Mouse (Mus musculus) ES-E14 (cell line): ENCODE data around the gene Olfm1. TPM values are rescaled to one million over a fixed set of nuclear protein-coding genes. Genes with fewer than 3 reads are reported as not detected.

ENCODE experiments used
- DNase-seq: peaks from one replicate; pipeline ENCODE4 v3.0.0-alpha.2; 2013; ENCODE audit warnings: low read depth, low spot score
- H3K27ac ChIP-seq: 2 replicates; pipeline ENCODE4 v1.5.1; 2012; ENCODE audit warnings: low read depth, mild to moderate bottlenecking, low read length, moderate library complexity, mixed read lengths; ENCODE audit not compliant: poor library complexity, insufficient read depth, severe bottlenecking
- H3K36me3 ChIP-seq: 2 replicates; pipeline ENCODE4 v1.6.1; 2012; ENCODE audit warnings: mild to moderate bottlenecking, low read length, moderate library complexity, mixed read lengths; ENCODE audit not compliant: control insufficient read depth, poor library complexity, insufficient read depth, severe bottlenecking
- H3K4me1 ChIP-seq, 2 experiments: fragments of 150-350 bp in 1 of 2; sonication (generic) in 1 of 2; 2 replicates each; pipeline ENCODE4 v1.6.1; 2012; ENCODE audit warnings: low read length in 2 of 2, mild to moderate bottlenecking in 1 of 2, mixed read lengths in 1 of 2; ENCODE audit not compliant: control insufficient read depth in 2 of 2, insufficient read depth in 2 of 2, poor library complexity in 1 of 2
- H3K4me3 ChIP-seq, 2 experiments: fragments of 150-350 bp in 1 of 2; sonication (generic) in 1 of 2; 2 replicates each; pipeline ENCODE4 v1.5.1; 2012; ENCODE audit warnings: low read length in 2 of 2, low read depth in 1 of 2, mild to moderate bottlenecking in 1 of 2, mixed read lengths in 1 of 2; ENCODE audit not compliant: insufficient read depth in 1 of 2, poor library complexity in 1 of 2, severe bottlenecking in 1 of 2
- H3K9ac ChIP-seq: 2 replicates; pipeline ENCODE4 v1.6.1; 2012; ENCODE audit warnings: low read depth, mild to moderate bottlenecking, low read length, mixed read lengths; ENCODE audit not compliant: poor library complexity, insufficient read depth, severe bottlenecking
- H3K9me3 ChIP-seq: fragments of 150-350 bp; sonication (generic); 2 replicates; pipeline ENCODE4 v1.6.1; 2012; ENCODE audit warnings: low read depth, mild to moderate bottlenecking, low read length; ENCODE audit not compliant: control insufficient read depth, insufficient read depth
- CHD2 ChIP-seq: IDR thresholded peaks from 2 replicates; pipeline ENCODE4 v1.6.1; 2014; ENCODE audit warnings: mild to moderate bottlenecking, low read depth, low read length, inconsistent platforms
- HCFC1 ChIP-seq: IDR thresholded peaks from 2 replicates; pipeline ENCODE4 v1.6.1; 2012; ENCODE audit warnings: low read length, inconsistent platforms, borderline replicate concordance; ENCODE audit not compliant: insufficient read depth
- MAFK ChIP-seq: IDR thresholded peaks from 2 replicates; pipeline ENCODE4 v1.6.1; 2014; ENCODE audit warnings: mild to moderate bottlenecking, low read depth, low read length, inconsistent platforms; ENCODE audit not compliant: insufficient read depth
- ZC3H11A ChIP-seq: IDR thresholded peaks from 2 replicates; pipeline ENCODE4 v1.6.1; 2012; ENCODE audit warnings: low read depth, mild to moderate bottlenecking, inconsistent platforms, low read length, borderline replicate concordance
- ZNF384 ChIP-seq: IDR thresholded peaks from 2 replicates; pipeline ENCODE4 v1.6.1; 2012; ENCODE audit warnings: low read depth, low read length, inconsistent platforms
- in situ Hi-C, 2 experiments: fragments of 600-800 bp; cut with MboI; formaldehyde crosslinking; loops; one replicate each; pipeline ENCODE4 v1.15.1; 2025; ENCODE audit warnings: low sequenced_read_pairs in 2 of 2, inconsistent platforms in 1 of 2; ENCODE audit not compliant: unreplicated experiment in 2 of 2
- total RNA-seq: library from RNA; depleted of rRNA; stranded (reverse); fragments of 300-350 nt; gene quantifications from 2 replicates; pipeline ENCODE4 v1.2.3, GENCODE M21; 2012

Olfm1 gene
- total RNA-seq, 1 experiment = 3.4 TPM

DNA sequence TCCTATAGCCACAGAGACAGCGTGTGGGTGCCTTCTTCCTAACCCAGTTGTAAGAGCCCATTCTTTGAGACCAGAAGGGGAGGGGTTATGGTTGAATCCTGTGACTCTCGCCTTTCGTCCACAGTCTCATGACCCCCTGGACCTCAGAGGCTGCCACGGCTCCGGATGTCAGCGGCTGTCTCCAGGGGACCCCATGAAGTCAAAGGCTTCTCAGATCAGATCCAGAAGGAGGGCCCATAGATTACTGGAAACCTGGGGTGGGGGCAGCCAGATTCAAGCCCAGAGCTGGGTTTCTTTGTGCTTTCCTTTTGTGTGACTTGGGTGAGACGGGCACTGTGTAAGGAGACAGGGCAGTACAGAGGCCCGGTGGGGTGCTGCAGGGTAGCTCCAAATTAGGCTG is 27.2 kb upstream of the Olfm1 start:
- Histone ChIP-seq H3K4me3 (no peak overlapping the region), H3K27ac (no peak overlapping the region), H3K9ac (no peak overlapping the region), H3K36me3 (no peaks in the 10 kb centered on the region), H3K9me3 (no peaks in the 10 kb centered on the region), H3K4me1 (no peaks in the 10 kb centered on the region)
- no peak for DNase-seq
- no peak for TF ChIP-seq CHD2
- TF ChIP-seq HCFC1 = no peak
- TF ChIP-seq MAFK = no peak
- no peak for TF ChIP-seq ZC3H11A
- TF ChIP-seq ZNF384 = no peak
- in situ Hi-C loops = no loop called here

DNA sequence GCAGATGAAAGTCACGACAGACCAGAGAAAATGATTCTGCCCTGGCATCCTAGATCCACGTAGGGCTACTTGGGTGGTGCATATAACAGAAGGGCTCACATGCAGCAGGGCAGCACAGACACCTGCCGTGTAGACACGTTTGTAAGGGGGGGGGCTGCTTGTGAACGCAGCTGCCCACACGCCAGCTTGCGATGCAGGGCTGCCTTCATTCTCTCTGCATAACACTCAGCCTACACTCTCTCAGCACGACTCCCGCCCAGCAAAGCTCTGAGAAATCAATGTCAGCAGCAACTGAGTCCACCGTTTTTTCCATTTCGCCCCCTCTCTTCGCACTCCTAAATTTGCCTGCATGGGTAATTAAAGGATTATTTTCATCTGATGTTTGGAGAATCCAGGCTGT is 23.5 kb upstream of the Olfm1 start:
- no peak overlapping the region for H3K4me3 ChIP-seq
- H3K36me3 ChIP-seq = no peaks in the 10 kb centered on the region
- no peaks in the 10 kb centered on the region for H3K4me1 ChIP-seq
- H3K9ac ChIP-seq = no peak overlapping the region
- no peak overlapping the region for H3K27ac ChIP-seq
- DNase-seq = no peak
- TF ChIP-seq ZC3H11A = no peak
- no peak for TF ChIP-seq ZNF384
- TF ChIP-seq CHD2 = no peak
- no peak for TF ChIP-seq MAFK
- TF ChIP-seq HCFC1 = no peak
- no peaks in the 10 kb centered on the region for H3K9me3 ChIP-seq
- in situ Hi-C loops = no loop called here

DNA sequence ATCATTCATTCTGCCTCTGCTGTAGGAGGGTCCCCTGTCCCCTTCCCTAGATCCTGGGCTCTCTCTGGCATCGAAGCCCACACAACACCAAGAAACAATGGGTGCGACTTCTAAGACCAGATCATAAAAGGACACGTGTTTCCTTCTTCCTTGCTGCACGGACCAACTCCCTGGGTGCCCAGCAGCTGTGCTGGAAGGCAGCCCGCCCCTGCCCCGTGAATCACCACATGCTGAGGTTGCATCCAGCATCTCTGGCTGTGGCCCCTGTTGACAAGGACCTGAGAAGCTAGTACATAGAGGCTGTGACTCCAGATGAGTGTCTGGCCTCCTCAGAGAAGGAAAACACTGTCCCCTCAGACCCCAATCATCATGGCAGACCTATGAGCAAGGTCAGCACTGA is 20.8 kb upstream of the Olfm1 start:
- no peak overlapping the region for H3K9ac ChIP-seq
- no peaks in the 10 kb centered on the region for H3K9me3 ChIP-seq
- no peak for DNase-seq
- H3K36me3 ChIP-seq = no peaks in the 10 kb centered on the region
- no peak overlapping the region for H3K4me3 ChIP-seq
- H3K27ac ChIP-seq = no peak overlapping the region
- TF ChIP-seq CHD2 (no peak), HCFC1 (no peak)
- in situ Hi-C loops = no loop called here
- no peaks in the 10 kb centered on the region for H3K4me1 ChIP-seq

DNA sequence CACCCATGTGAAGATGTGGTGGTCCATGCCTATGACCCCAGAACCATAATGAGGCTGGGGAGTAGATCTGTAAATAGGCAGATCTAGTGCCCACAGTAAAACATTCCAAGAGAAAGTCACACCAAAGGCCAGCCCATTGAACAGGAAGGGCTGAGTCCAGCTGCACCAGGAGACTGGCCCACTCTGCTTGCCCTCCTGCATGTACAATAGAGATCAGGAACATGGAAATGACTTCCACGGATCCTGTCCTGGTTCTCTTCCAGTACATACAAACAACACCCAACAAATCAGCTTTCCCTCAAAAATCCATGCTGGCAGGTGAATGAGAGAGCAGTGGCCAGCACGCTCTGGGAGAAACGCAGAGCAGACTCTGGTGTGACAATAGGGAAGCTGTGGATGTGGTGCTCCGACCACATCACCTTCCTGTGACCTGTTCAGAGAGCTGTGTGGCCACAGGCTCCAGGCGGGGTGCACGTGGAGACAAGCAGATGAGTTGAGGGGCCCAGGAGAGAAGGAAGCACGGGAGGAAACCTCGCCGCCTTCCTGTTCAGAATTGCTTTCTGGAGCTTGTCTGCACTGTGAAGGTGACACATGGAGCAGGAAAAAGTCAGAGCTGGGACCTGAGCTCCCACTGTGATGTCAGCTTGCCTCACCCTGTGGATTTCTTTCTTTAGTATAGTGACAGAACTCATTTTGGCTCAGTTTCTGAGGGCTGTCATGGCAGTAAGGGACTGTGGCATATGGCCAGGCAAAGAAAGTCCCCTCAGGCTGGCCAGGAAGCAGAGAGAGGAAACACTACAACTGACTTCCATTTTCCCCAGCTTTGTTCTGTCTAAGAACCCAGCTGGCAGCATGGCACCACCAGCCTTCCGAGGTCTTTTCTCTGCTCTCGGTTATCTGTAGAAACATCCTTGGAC is 19.3 kb upstream of the Olfm1 start:
- DNase-seq = no peak
- Histone ChIP-seq H3K9me3 (no peaks in the 10 kb centered on the region), H3K4me1 (no peaks in the 10 kb centered on the region), H3K4me3 (no peak overlapping the region), H3K27ac (no peak overlapping the region), H3K36me3 (no peaks in the 10 kb centered on the region), H3K9ac (no peak overlapping the region)
- no peak for TF ChIP-seq ZC3H11A
- no peak for TF ChIP-seq ZNF384
- no peak for TF ChIP-seq HCFC1
- TF ChIP-seq CHD2 = no peak
- TF ChIP-seq MAFK = no peak
- in situ Hi-C loops = no loop called here
